Mouse (Mus musculus) embryonic fibroblast, embryonic 13.5 days (primary cell): ENCODE data around the gene S1pr5.

Source experiments
- CTCF ChIP-seq: IDR thresholded peaks from 2 replicates; pipeline ENCODE4 v1.5.1; 2011; ENCODE audit warnings: mild to moderate bottlenecking, control low read depth, low read length, moderate library complexity, borderline replicate concordance; ENCODE audit not compliant: insufficient read depth
- POLR2A ChIP-seq: IDR thresholded peaks from 2 replicates; pipeline ENCODE4 v1.6.1; 2011; ENCODE audit warnings: low read depth, mild to moderate bottlenecking, control low read depth, low read length, moderate library complexity

- TF ChIP-seq CTCF (no peak), POLR2A (no peak)
Measured at GRCm38 (mm10) chr9:21239465-21239848, 8.8 kb downstream of the S1pr5 start.
